Mouse (Mus musculus): ENCODE measurements at regions not wholly inside any gene's neighbourhood (a gene's known extent, or its start where the extent isn't known, plus 50 kb on each side); places are given as distances from the start of the nearest gene placed in this dataset.

- no peak for TF ChIP-seq EP300 (IDR thresholded peaks at IDR 0.05; ENCODE audit: insufficient read depth, low read depth, low read length)
- TF ChIP-seq CTCF (IDR thresholded peaks at IDR 0.05), result no peak
Measured at GRCm38 (mm10) chr13:60123174-60123587, 54.0 kb downstream of the Gas1 start.

Data from heart, adult 2 months (tissue).